Mouse (Mus musculus) lung, postnatal 25 days (tissue): ENCODE results near the gene Etfdh.

ENCODE experiments used
- DNase-seq: peaks from one replicate; pipeline ENCODE4 v3.0.0; 2022; ENCODE audit warnings: low spot score

Gene Etfdh

DNA sequence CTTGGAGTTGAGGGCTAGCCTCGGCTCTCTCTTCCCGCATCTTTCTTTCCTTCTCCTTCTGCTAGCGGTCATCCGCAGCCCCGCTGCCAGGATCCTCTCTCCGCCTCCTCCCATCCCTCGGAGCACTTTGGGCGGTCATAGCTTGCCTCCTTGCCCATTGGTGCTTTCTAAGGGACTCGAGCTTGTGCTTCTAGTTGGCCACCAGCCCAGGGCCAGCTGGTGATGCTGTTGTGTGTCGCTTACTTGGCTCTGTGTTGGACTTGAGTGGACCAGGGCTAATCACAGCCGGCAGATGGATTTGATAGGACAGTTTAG, at the start of gene Etfdh:
TSS of gene Etfdh (minus strand) at position 85 of the 315 bp plus-strand sequence.
- DNase-seq = peak; percentile 48

DNA sequence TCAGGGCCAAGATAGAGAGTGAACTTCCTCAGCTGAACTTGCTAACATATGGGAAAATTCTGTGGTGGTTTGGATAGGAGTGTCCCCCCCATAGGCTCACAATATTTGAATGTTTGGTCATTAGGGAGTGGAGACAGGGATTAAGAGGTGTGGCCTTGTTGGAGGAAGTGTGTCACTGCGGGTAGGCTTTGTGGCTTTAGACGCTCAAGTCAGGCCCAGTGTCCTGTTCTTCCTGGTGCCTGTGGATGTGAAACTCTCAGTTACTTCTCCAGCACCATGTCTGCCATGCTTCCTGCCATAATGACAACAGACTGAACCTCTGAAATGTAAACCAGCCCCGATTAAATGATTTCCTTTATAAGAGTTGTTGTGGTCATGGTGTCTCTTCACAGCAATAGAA, 47.1 kb upstream of the Etfdh start:
- DNase-seq = no peak

DNA sequence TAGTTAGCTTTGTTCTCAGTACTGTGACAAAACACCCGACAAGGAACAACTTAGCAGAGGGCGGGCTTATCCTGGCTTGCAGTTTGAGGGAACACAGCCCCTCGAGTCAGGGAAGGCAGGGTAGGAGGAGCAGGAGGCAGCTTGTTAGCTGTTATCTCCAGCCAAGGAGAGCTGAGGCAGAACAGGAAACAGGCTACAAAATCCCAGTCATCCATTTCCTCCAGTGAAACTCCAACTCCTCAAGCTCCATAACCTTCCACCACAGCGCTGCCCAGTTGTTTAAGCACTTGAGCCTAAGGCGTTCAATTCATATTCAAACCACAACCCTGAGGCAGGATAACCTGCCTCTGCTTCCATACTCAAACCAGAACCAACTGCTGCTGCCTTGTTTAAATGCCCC, 45.3 kb upstream of the Etfdh start:
- DNase-seq = no peak

DNA sequence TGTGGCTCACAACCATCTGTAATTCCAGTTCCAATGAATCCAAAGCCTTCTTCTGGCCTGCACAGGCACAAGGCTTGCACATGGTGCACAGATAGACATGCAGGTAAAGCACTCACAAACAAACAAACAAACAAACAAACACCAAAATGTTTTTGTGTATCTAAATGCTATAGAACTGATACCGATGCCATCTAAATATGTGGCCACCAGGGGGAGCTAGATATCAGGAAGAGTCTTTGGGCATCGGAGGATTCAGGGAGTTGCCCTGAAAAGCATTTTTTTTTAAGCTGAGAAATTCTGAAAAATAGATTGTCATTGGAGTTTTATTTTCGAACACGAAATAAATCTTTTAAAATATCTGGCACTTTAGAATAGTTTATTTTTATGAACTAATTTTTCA, 43.8 kb upstream of the Etfdh start:
- peak; percentile 47 for DNase-seq

DNA sequence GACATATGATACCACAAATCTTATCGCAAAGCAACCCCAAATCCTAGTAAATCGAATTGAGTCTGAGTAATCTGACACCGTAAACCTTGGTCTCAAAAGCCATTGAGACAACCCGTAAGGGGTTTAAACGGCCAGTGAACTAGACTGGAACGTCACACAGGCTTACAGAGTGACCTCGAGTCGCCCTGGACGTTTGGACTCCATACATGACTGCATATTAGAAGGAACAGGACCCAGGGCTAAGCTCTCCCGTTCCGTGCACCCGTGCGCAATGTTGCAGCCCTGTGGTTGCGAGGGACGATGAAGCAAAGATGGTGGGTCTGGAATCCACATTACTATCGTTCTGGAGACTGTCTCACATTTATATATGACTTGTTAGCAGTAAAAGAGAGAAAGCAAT, 42.9 kb upstream of the Etfdh start:
- no peak for DNase-seq

DNA sequence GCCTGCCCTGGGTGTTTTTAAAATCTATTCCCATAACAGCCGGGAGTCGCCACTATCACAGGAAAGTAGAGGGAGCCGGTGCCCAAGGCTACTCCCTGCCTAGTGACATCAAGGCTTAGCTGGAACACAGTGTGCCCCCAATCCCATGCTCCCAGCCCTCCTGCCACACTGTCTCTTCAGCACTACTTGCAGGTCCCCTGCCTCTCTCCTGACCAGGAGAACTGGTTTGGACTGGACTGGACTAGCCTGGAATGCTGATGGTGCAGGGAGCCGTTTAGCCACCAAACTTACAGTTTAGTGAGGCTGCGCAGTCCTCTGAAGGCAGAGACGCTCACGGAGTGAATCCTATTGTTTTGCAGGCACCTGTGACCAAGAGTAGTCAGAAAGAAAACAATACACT, 41.3 kb upstream of the Etfdh start:
- no peak for DNase-seq

DNA sequence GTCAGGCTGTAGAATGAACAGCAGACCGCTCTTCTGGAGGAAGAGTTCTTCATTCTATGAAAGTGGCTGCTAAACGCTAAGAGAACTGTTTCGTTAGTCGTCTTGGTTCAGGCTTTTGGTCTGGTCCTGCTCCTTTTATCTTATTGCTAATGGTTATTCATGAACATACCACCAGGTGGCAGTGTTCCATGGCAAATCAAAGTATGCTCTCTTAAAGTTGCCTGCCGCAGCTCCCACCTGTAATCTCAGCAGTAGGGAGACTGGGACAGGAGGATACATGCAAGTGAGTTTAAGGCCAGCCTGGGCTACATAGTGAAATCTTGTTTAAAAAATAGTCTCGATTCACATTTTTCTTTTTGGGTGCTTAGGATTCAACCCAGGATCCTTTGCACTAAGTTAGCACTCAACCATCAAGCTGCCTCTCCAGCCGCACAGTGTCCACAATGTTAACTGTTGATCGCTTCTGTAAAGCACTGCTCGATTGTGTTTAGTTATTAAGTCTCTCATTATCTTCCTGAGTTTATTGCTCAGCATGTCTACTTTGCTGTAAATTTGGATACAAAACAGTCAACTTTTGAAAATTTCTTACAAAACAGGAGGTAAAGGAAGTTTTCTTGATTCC, 35.6 kb upstream of the Etfdh start:
- peak; percentile 60 for DNase-seq

DNA sequence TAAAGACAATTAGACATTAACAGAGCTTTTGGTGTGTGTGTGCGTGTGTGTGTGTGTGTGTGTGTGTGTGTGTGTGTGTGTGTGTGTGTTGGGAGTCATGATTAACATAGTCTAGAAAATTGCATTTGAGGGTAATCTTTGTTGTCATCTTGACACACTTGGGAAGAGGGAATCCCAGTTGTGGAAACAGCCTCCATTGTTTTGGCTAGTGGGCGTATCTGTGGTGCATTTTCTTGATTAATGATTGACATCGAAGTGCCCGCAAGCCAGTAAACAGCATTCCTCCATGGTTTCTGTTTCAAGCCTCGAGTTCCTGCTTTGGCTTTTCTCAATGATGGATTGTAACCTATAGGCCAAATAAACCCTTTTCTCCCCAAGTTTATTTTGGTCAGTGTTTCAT, 27.4 kb upstream of the Etfdh start:
- no peak for DNase-seq

DNA sequence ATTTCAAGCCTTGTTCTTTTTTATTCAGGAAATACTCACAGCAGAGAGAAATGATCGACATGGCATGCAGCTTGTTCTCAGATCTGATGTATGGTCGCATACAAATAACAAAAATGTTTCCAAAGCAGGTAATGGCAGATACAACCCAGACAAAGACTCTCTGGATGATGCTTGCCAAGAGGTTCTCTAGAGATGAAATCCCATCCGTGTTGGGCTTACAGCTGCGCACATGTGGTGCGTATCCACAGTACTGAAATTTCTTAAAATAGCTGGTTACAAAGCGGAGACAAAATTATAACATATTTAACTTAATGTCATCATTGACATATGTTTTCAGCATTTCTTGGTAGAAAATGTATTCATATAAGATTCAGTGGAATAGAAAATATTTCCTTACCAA, 22.8 kb upstream of the Etfdh start:
- DNase-seq = no peak

DNA sequence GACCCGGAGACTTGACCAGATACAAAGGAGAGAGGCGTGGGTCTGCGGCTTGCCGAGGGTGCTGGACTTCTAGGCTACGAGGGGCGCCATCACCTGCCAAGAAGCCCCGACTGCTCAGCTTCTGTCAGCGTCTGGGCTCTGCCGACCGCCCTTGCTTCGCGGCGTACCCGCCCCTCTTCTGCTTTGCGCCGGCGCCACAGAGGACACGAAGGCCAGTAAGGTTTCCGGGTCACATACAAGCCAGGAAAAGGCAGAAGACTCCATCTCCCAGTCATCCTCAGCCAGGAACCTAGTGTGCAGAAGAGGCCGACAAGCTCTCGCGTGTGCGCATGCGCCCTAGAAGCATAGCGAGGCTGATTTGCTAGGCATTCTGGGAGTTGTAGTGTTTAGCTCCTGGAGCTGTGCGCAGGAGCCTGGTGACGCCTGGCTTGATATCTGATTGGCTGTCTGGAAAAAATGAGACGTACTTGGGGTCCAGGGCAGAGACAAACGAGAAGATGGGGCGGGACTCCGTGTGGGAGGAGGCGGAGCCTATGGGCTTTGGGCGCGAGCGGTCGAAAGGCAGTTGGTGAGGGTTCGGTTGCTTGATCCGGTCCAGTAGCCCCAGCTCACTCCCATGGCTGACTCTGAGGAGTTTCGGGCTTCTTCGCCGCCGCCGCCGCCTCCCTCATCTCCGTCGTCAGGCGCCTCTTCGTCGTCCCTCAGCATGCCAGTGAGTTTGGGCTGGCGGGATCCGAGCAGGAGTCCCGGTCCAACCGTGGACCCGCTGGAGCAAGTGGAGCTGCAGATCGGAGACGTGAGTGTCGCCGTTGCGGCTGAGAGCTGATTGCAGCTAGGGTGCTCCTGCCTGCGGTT, 512 bp downstream of the Etfdh start, which contains the start of gene 4930579G24Rik:
TSS of gene 4930579G24Rik (plus strand) at position 519 of the 855 bp plus-strand sequence.
- peak; percentile 99 for DNase-seq

DNA sequence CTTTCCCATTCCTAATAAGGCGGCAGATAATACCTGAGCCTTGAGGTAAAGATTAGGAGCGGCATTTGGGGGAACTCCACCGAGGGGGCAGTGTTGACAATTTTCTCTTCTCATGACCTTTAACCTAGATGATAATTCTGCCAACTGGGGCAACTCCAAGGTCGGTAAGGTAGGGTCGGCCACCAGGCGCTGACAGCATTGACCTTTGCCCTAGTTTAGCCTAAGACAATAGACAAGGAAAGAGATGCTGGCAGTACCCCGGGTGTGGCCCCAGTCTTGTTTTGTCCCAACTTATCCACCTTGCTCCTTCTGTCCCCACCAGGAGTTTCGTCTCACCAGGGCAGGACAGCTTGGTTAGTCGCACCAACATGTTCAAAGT, 1.1 kb downstream of the Etfdh start:
- DNase-seq = no peak

DNA sequence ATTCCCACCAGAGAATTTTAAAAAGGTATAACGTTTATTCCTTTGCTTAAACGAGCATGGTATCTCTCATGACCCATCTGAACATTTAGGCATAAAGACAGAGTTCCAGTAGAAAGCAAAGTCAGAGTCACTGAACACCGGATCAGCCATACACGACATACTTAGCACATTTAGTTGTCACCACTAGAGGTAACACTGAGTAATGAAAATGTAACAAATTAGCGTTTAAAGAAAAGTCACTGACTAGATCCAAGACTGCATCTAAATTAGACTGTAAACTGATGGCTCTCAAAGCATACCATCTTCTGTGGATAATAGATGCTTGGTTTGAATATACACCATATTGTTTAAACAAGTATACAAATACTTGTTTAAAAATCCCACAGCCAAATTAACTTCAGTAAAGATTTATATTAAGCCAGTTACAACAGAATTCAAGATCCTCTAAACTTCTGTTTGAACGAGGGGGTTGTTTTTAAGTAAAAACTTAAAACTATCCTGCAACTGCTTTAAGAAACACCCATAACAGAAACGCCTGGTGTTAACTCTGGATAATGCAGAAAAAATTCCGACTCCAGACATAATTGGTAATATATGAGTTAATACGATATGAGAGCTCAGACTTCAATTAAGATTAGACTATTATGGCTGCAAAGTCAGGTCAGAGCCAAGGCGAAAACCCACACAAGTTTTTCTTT, 1.7 kb downstream of the Etfdh start:
- no peak for DNase-seq

DNA sequence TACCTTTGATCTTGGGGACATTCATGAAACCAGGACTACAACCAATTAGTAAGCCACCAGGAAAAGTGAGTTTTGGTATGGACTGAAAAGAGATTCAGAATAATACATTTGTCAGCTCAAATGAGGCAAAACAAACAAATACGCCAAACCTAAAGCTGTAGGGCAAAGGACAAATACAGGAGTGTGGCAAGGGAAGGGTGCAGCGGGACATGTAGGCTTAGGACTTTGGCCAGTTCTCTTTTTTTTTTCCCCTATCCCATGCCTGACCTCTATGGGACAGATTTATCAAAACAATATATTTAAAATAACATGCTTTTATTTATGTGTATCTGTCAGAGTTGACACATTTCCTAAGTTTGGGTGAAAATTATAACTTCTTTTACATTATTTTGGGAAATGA, 19.4 kb downstream of the Etfdh start:
- no peak for DNase-seq

DNA sequence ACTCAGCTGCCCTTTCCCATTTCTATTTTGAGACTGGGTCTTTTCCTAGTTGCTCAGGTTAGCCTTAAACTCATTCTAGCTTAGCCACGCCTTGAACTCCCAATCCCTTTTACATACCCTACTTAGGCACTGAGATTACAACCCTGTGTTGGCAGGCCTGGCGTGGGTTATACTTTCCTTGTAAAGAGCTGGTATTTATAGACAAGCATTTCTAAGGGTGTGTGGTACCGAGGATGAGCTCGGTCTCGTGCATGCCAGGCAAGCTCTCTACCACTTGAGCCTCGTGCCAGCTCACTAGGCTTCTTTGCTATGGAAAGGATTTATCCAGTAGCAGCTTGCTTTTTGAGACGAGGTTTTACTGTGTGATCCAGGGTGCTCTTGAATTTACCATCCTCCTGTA, 33.8 kb downstream of the Etfdh start:
- no peak for DNase-seq

DNA sequence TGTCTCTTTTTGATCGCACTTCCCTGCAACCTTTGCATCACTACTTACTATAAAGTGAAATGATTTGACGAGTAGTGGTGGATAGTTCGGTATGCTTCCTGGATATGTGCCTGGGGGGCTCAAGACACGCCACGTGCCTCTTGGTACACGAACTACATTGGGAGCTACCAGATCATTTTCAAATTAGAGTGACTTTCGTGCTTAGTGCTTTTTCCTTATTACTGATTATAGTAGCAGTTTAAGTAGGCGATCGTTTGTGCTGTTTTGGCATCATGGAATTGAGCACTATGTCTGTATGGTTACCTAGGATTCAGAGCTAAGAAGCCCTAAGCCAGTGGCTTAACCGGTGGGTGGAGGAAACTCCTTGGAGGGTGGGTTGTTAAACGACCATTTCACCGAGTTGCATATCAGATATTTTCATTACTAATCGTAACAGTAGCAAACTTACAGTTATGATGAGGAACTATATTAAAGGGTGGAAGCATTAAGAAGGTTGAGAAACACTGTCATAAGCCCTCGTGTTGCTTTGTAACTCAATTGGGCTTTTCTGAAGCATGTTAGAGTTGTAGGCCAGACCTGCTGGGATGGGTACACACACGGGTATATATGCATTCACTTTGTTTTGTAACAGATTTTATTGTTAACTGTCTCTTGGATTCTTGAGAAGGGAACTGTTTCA, 37.4 kb downstream of the Etfdh start:
- DNase-seq = no peak

DNA sequence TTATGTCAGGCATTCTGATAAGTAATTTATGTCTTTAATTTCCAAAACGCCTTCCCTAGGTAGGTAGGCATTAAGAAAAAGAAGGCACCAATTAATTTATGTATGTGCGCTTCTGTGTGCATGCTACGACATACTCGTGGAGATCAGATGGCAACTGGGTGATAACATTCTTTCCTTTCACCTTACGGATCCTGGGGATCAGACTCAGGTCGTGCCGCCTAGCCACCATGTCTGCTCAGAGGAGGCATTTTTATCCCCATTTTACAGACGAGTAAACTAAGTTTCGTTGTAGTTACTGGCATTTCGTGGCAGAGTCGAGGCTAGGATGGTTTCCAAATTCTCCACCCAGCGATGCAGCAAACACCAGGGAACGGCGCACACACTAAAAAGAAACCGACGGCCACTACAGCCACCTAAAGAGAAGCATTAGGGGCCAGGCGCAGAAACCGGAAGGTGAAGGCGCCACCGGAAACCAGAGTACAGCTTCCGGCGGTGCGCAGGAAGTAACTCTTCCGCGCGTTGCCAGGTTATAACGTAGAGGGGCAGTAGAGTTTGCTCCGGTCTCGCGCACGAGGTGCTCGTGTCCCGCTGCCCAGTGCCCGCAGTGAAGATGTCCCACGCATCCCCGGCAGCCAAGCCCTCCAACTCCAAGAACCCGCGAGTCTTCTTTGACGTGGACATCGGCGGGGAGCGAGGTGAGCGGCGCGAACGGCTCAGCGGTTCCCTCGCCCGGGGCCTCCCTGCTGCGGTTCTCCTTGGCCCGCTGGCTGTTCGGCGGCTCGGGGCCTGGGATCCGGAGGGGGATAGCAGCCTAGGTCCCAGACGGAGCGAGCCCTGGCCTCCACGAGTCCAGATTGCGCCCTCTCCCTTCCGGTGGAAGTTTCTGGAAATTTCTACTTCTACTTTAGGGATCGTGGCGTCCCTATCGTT, 38.2 kb downstream of the Etfdh start, which contains the start of gene Ppid:
TSS of gene Ppid (plus strand) at position 480 of the 930 bp plus-strand sequence.
- DNase-seq = peak; percentile 79

DNA sequence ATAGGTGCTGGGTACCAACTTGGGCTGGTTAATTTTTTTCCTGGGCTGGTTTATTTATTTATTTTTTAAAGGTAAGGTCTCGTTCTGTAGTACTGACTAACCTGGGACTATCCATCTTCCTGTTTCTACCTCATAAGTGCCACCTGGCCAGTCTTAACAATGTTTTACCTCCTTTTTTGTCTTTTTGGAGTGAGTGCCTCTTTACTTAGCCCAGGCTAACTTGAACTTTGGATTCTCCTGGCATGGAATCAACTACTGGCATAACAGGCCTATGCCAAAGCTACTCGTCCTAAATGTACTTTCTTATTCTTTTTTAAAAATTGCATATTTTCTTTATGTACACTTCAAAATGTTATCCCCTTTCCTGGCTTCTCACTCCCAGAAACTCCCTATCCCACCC, 39.6 kb downstream of the Etfdh start:
- DNase-seq = no peak

DNA sequence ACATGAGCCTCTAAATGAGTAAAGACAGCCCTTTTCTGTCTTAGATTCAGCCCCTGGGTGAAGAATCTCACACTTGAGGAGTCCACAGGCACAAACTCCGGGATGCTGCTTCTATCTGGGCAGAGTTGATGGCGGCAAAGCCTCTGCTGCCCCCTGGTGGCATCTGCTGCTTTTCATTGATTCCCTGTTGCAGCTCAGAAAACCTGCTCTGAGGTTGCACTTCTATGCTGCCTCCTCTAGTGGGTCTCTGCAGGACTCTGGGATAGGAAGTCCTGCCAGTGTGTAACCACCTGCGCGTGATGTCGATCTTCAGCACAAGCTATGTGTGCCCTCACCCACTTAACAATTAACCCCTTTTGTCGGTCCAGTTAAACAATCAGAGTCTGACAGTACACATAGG, 42.5 kb downstream of the Etfdh start:
- DNase-seq = peak; percentile 90

DNA sequence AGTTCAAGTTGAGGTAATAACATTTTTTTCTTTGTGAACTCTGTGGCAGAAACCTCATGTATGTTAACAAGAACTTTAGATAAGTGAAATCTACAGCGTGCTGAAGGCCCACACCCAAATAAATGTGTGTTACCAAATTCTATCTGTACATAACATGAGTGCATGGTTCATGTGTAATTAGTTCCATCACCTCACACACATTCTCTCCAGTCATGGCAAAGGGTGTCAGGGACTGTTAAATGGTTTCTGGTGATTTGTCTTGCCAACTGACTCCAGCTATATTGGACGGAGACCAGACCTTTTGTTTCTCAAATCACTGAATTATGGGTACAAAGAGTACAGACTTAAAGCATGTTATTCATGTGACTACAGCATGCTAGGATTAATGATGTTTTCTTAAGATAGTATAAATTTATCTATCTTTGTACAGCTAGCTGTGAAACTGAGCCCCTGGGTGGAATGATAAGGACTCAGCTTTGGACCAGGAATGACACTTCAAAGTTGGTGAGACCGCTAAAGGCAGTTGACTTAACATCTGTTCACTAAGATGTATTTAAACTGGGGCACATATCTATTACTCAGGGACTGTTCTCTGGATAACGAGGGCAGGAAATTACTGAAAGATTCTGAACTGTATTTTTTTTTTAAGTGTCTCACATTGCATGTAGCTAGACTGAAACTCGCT, 49.3 kb downstream of the Etfdh start:
- no peak for DNase-seq

DNA sequence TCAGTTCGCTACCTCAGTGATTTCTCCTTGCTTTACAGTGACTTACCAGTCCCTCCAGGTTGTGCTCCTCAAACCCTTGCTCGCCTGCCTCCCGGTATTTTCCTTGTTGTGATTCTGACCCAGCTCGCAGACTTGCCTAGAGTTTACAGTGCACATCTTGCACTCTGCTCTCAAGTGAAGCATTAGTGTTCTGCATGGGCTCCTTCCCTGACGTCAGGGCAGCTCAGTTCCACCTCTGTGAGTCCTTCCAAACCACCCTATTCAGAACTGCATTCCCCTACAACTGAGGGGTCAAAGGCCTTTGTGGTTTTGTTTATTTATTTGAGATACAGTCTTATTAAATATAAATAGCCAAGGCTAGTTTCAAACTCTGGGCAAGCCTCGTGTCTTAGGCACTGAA, 51.1 kb downstream of the Etfdh start:
- no peak for DNase-seq

DNA sequence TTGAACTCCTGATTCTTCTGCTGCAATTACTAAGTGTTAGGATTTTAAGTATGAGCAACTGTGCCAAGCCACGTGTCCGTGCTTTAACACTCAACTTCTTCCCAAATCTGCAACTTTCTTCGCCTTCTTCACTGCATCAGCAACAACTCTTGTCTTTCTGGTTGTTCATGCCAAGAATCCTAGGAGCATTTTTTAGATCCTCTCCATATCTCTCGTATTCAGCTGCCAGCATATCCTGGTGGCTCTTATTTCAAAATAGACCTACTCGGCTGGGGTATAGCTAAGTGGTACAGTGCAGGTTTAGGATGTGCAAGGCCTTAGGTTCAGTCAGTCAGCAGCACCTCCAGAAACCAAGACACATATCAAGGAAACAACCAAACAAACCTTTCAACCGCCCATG, 51.7 kb downstream of the Etfdh start:
- no peak for DNase-seq
